Mouse (Mus musculus) limb, embryonic 14.5 days (tissue): ENCODE results near the gene Gtdc1. TPM values are rescaled to one million over a fixed set of nuclear protein-coding genes. Genes with fewer than 3 reads are reported as not detected.
A peak's percentile ranks its signal among the peaks of the same experiment; 100 is the strongest.

Experiments
- ATAC-seq: fragments of 200-750 bp; cut with Nextera tagmentation; 2 replicates; pipeline ENCODE4 v1.8.0; 2017; ENCODE audit warnings: low read depth, moderate number of reproducible peaks, moderate TSS enrichment; ENCODE audit not compliant: low FRiP score
- DNase-seq: peaks from one replicate; pipeline ENCODE4 v3.0.0-alpha.2; 2015; ENCODE audit warnings: low spot score
- H3K27ac ChIP-seq: fragments of 300-500 bp; sonication (generic); replicated peaks from 2 replicates; pipeline ENCODE4 v1.5.1; 2014; ENCODE audit warnings: low read depth, mild to moderate bottlenecking, low read length, moderate library complexity, mixed read lengths
- H3K27me3 ChIP-seq: fragments of 300-500 bp; sonication (generic); 2 replicates; pipeline ENCODE4 v1.6.1; 2014; ENCODE audit warnings: low read length, mixed read lengths; ENCODE audit not compliant: control insufficient read depth, insufficient read depth
- H3K36me3 ChIP-seq: fragments of 300-500 bp; sonication (generic); 2 replicates; pipeline ENCODE4 v1.6.1; 2014; ENCODE audit warnings: mild to moderate bottlenecking, low read length, moderate library complexity, mixed read lengths; ENCODE audit not compliant: control insufficient read depth, insufficient read depth
- H3K4me1 ChIP-seq: fragments of 300-500 bp; sonication (generic); 2 replicates; pipeline ENCODE4 v1.6.1; 2014; ENCODE audit warnings: antibody characterized with exemption, low read length, mixed read lengths; ENCODE audit not compliant: control insufficient read depth, insufficient read depth
- H3K4me2 ChIP-seq: fragments of 300-500 bp; sonication (generic); replicated peaks from 2 replicates; pipeline ENCODE4 v1.6.1; 2014; ENCODE audit warnings: low read depth, mild to moderate bottlenecking, low read length, moderate library complexity; ENCODE audit not compliant: severe bottlenecking
- H3K4me3 ChIP-seq: fragments of 300-500 bp; sonication (generic); replicated peaks from 2 replicates; pipeline ENCODE4 v1.5.1; 2014; ENCODE audit warnings: low read length
- H3K9ac ChIP-seq: fragments of 300-500 bp; sonication (generic); 2 replicates; pipeline ENCODE4 v1.6.1; 2014; ENCODE audit warnings: mild to moderate bottlenecking, low read depth, low read length, moderate library complexity; ENCODE audit not compliant: severe bottlenecking
- H3K9me3 ChIP-seq: fragments of 300-500 bp; sonication (generic); 2 replicates; pipeline ENCODE4 v1.6.1; 2016; ENCODE audit warnings: low read length; ENCODE audit not compliant: control insufficient read depth
- POLR2A ChIP-seq: fragments of 200-500 bp; IDR thresholded peaks from 2 replicates; pipeline ENCODE4 v1.8.0; 2012; ENCODE audit warnings: inconsistent platforms, mild to moderate bottlenecking, moderate library complexity, borderline replicate concordance; ENCODE audit not compliant: insufficient read depth, insufficient read length; ENCODE audit errors: extremely low read depth
- WGBS: fragments of 180-500 bp; shearing (Covaris S2); extraction: QIAGEN DNeasy Blood & Tissue Kit; methylation state at CpG from one replicate; pipeline ENCODE4 v1.1.7; 2014; 5-methylcytosine and 5-hydroxymethylcytosine counted together
- polyA plus RNA-seq, 2 experiments: library from polyadenylated mRNA; depleted of rRNA in 1 of 2; stranded (reverse) in 1 of 2; unstranded in 1 of 2; fragments of >200 nt; fragmentation: Nextera tagmentation in 1 of 2; extraction: Ambion mirVana in 1 of 2; gene quantifications; 2 replicates each; pipeline versions ENCODE4 v1.2.1 to v1.2.3; 2012 to 2014

Gtdc1 gene
- polyA plus RNA-seq, 2 experiments = 14.3 to 22.9 TPM

DNA sequence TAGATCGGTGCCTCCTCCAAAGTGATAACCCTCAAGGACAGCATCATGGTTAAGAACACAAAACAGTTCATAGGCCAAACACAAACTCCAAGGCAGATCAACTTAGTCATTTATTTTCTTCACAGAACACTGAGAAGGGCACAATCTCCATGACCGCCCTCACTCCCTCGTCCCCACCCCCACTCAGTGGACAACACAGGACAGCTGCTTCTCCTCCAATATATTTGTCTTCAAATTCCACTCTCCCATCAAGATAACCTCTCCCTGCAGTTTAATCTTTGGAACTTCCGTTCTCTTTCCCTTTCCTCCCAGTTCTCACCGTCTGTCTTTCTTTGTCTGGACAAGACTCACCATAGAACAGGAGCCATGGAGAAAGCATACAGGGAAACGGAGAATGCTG is 378.1 kb downstream of the Gtdc1 start:
- ATAC-seq = no peak
- H3K4me1 ChIP-seq = no peaks in the 10 kb centered on the region
- 88% methylated on average over 6 of the region's 6 CpGs for WGBS
- H3K27ac ChIP-seq = no peak overlapping the region
- no peak overlapping the region for H3K4me2 ChIP-seq
- no peak for TF ChIP-seq POLR2A
- H3K4me3 ChIP-seq = no peak overlapping the region
- no peaks in the 10 kb centered on the region for H3K27me3 ChIP-seq
- H3K36me3 ChIP-seq = no peaks in the 10 kb centered on the region
- H3K9me3 ChIP-seq = no peaks in the 10 kb centered on the region
- no peak for DNase-seq
- H3K9ac ChIP-seq = no peak overlapping the region

DNA sequence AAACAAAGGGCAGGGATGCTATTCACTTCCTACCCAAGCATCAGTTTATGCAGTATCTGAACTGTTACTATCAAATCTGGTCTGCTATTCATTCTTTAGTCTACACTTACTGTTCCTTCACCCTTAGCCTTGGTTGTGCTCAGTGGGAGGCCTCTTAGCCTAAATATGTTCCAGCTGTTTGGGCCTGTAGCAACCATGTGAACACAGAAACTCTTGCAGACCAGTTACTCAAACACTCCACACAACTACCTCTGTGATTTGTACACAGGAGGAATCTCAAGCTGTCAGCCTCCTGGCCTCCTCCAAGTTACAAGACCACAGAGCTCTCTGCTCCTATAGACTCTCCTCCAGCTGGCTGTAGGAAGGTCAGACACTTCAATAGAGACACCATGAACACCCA is 384.7 kb downstream of the Gtdc1 start:
- DNase-seq = no peak
- Histone ChIP-seq H3K9me3 (no peaks in the 10 kb centered on the region), H3K36me3 (no peaks in the 10 kb centered on the region), H3K27me3 (no peaks in the 10 kb centered on the region), H3K4me2 (no peak overlapping the region), H3K9ac (no peak overlapping the region), H3K4me1 (no peaks in the 10 kb centered on the region), H3K27ac (no peak overlapping the region), H3K4me3 (no peak overlapping the region)
- no peak for TF ChIP-seq POLR2A
- no peak for ATAC-seq

DNA sequence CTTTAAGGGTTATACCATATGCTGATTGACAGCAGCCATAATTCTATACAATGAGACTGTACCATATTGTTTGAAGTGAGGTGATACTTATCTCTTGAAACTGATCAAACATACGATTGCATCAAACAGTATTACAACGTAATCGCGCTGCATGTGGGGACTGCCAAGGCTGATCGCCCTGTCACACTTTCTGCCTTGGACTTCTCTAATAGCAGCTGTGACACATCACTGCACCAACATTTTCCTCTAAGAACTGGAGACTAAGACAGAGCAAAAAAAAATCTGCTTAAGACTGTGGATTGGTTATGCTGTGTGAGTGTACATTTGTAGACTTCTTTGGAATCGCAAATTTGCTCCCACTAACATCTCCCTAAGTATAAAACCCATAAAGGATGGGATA is 385.7 kb downstream of the Gtdc1 start:
- TF ChIP-seq POLR2A = no peak
- no peaks in the 10 kb centered on the region for H3K36me3 ChIP-seq

DNA sequence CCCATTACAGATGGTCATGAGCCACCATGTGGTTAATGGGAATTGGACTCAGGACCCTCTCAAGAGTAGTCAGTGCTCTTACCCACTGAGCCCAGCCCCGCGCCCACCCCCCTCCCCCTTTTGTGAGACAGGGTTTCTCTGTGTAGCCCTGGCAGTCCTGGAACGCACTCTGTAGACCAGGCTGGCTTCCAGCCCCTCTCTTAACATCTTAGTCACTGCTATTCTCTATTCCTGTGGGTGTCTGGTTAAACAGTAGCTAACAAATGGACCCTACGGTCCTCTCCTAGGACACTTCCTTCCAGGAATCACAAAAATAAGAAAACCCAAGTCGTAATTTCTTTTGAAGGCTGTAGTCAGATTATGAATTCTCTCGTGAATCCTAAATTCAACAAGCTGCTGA is 386.6 kb downstream of the Gtdc1 start:
- WGBS = 82% methylated on average over 6 of the region's 6 CpGs

More for the DNA sequence above, 385.7 kb downstream of the Gtdc1 start:
- H3K4me3 ChIP-seq = no peak overlapping the region
- H3K4me1 ChIP-seq = no peaks in the 10 kb centered on the region
- H3K9ac ChIP-seq = no peak overlapping the region
- H3K9me3 ChIP-seq = no peaks in the 10 kb centered on the region
- H3K27ac ChIP-seq = no peak overlapping the region
- 85% methylated on average over 6 of the region's 6 CpGs for WGBS
- H3K4me2 ChIP-seq = no peak overlapping the region
- ATAC-seq (no peak), DNase-seq (no peak)
- no peaks in the 10 kb centered on the region for H3K27me3 ChIP-seq

DNA sequence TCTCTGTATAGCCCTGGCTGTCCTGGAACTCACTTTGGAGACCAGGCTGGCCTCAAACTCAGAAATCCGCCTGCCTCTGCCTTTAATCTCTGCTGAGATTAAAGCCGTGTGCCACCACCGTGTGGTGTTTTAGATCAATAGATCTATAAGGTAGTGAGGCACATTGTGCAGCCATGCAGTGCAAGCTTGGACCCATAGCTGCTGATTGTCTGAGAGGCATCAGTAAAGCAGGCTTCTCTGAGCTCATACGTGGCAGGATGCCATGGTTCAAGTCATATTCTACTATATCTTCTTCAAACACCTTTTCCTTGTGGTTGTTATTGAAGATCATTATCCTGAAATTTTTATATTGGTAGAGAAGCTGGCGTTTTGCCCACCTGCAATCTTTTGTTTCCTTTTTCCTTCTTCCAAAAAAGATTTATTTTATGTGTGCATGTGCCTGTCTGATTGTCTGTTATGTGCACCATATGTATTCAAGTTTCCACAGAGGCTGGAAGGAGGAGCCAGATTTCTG is 388.3 kb downstream of the Gtdc1 start:
- H3K27ac ChIP-seq = no peak overlapping the region
- no peak for TF ChIP-seq POLR2A
- 81% methylated on average over 5 of the region's 5 CpGs for WGBS
- no peak overlapping the region for H3K9ac ChIP-seq
- ATAC-seq (no peak), DNase-seq (peak; percentile 46)
- H3K27me3 ChIP-seq = no peaks in the 10 kb centered on the region
- no peak overlapping the region for H3K4me2 ChIP-seq
- no peaks in the 10 kb centered on the region for H3K4me1 ChIP-seq
- H3K36me3 ChIP-seq = no peaks in the 10 kb centered on the region
- no peak overlapping the region for H3K4me3 ChIP-seq
- no peaks in the 10 kb centered on the region for H3K9me3 ChIP-seq

More for the DNA sequence above, 386.6 kb downstream of the Gtdc1 start:
- Histone ChIP-seq H3K36me3 (no peaks in the 10 kb centered on the region), H3K9ac (no peak overlapping the region), H3K4me3 (no peak overlapping the region), H3K27ac (no peak overlapping the region), H3K4me2 (no peak overlapping the region), H3K9me3 (no peaks in the 10 kb centered on the region), H3K4me1 (no peaks in the 10 kb centered on the region), H3K27me3 (no peaks in the 10 kb centered on the region)
- ATAC-seq = no peak
- DNase-seq = no peak
- no peak for TF ChIP-seq POLR2A

DNA sequence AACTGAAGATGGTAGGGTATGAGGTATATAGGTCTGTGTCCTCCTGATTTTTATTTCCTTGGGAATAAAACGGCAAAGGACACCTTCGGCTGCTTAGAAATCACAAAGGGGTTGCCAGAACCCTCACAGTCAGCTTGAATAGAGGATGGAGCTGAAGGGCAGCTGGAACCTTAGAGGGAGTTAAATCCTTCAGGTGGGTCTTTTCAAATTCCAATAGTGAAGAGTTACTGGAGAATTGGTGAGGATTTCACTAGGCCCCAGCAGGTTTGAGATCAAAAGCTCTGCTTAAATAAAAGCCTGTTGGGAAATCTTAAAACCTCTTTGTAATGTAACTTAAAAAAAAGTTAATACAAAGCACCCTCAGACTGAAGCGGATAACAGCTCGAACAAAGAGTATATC is 389.3 kb downstream of the Gtdc1 start:
- Histone ChIP-seq H3K4me1 (no peaks in the 10 kb centered on the region), H3K4me2 (no peak overlapping the region), H3K4me3 (no peak overlapping the region), H3K27ac (no peak overlapping the region), H3K9ac (no peak overlapping the region), H3K27me3 (no peaks in the 10 kb centered on the region), H3K9me3 (no peaks in the 10 kb centered on the region), H3K36me3 (no peaks in the 10 kb centered on the region)
- no peak for ATAC-seq
- 51% methylated on average over 4 of the region's 4 CpGs for WGBS
- DNase-seq = no peak
- TF ChIP-seq POLR2A = no peak
